Mouse (Mus musculus) cerebellum, adult 2 months (tissue): ENCODE measurements at regions not wholly inside any gene's neighbourhood (a gene's known extent, or its start where the extent isn't known, plus 50 kb on each side); places are given as distances from the start of the nearest gene placed in this dataset.

Source experiments
- CTCF ChIP-seq: fragments of 200-500 bp; IDR thresholded peaks from 2 replicates; pipeline ENCODE4 v1.5.1; 2011; ENCODE audit warnings: low read depth, mild to moderate bottlenecking, control low read depth, low read length, moderate library complexity, borderline replicate concordance; ENCODE audit not compliant: insufficient read depth
- POLR2A ChIP-seq: fragments of 200-500 bp; IDR thresholded peaks from 2 replicates; pipeline ENCODE4 v1.6.1; 2011; ENCODE audit warnings: low read length, control low read depth, borderline replicate concordance; ENCODE audit not compliant: insufficient read depth

DNA sequence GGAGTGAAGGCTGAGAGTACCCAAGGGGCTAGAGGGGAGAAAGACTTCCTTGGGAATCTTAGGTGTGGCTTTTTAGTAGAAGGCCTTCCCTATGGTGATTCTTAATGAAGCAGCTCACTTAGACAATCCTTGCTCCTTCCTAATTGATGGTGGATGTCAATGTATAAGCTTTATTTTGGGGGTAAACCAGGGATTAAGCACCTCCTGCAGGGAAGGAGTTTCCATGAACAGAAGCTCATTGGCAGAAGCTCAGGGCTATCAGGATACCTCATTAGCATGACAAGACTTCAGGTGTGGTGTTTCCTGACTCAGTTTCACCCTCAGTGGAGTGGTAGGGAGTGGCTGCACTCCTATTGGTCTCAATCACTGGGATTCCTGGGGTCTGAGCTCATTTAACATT, 208.8 kb downstream of the Pros1 start:
- TF ChIP-seq CTCF = no peak
- no peak for TF ChIP-seq POLR2A
